Mouse (Mus musculus) heart, adult 2 months (tissue): ENCODE measurements at regions not wholly inside any gene's neighbourhood (a gene's known extent, or its start where the extent isn't known, plus 50 kb on each side); places are given as distances from the start of the nearest gene placed in this dataset.

Experiments
- EP300 ChIP-seq: fragments of 200-500 bp; IDR thresholded peaks from 2 replicates; pipeline ENCODE4 v1.6.1; 2011; ENCODE audit warnings: low read depth, low read length, control low read depth; ENCODE audit not compliant: insufficient read depth
- POLR2A ChIP-seq: fragments of 200-500 bp; IDR thresholded peaks from 2 replicates; pipeline ENCODE4 v1.6.1; 2011; ENCODE audit warnings: mild to moderate bottlenecking, low read depth, low read length, control low read depth; ENCODE audit not compliant: insufficient read depth

DNA sequence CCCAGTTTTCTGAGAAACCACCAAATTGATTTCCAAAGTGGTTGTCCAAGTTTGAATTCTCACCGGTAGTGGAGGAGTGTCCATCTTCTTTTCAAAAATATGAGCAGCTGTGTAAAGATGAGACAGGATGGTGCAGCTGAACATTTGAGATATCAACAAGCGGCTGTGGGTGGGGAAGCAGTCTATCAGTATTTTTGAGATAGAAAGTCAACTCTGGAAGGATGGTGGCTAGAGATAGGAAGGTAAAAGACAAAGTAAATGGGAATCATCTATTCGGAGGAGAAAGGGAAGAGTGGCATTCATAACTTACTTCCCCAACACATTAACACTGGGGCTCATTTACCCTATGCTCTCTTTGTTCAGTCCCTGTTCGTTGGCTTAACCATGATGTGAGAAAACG lies 146.9 kb upstream of the Gmnc start:
- TF ChIP-seq EP300 (no peak), POLR2A (no peak)
